Mouse (Mus musculus): Measurements from ENCODE around the gene Bmper.

Bmper gene

GRCm38 (mm10) chr9:23354201-23354820, 131.4 kb downstream of the Bmper start:
- no peaks in the 10 kb centered on the region for H3K27me3 ChIP-seq (ENCODE audit: control insufficient read depth, insufficient read depth, low read length, poor library complexity, severe bottlenecking)
- no peaks in the 10 kb centered on the region for H3K36me3 ChIP-seq (ENCODE audit: control insufficient read depth, insufficient read depth, low read length, poor library complexity, severe bottlenecking)
- DNase-seq (ENCODE audit: low read depth, low spot score) = no peak

GRCm38 (mm10) chr9:23358108-23358507, 135.2 kb downstream of the Bmper start:
- Histone ChIP-seq H3K36me3 (ENCODE audit: control insufficient read depth, insufficient read depth, low read length, poor library complexity, severe bottlenecking) (no peaks in the 10 kb centered on the region), H3K27me3 (ENCODE audit: control insufficient read depth, insufficient read depth, low read length, poor library complexity, severe bottlenecking) (no peaks in the 10 kb centered on the region)
- DNase-seq (ENCODE audit: low read depth, low spot score) = no peak

GRCm38 (mm10) chr9:23363139-23363538, 140.3 kb downstream of the Bmper start:
- DNase-seq (ENCODE audit: low read depth, low spot score) = no peak
- no peaks in the 10 kb centered on the region for H3K27me3 ChIP-seq (ENCODE audit: control insufficient read depth, insufficient read depth, low read length, poor library complexity, severe bottlenecking)

GRCm38 (mm10) chr9:23363540-23363939, 140.7 kb downstream of the Bmper start:
- H3K27me3 ChIP-seq (ENCODE audit: control insufficient read depth, insufficient read depth, low read length, poor library complexity, severe bottlenecking) = no peaks in the 10 kb centered on the region
- H3K36me3 ChIP-seq (ENCODE audit: control insufficient read depth, insufficient read depth, low read length, poor library complexity, severe bottlenecking) = no peaks in the 10 kb centered on the region
- no peak for DNase-seq (ENCODE audit: low read depth, low spot score)

More at GRCm38 (mm10) chr9:23363139-23363538, 140.3 kb downstream of the Bmper start:
- no peaks in the 10 kb centered on the region for H3K36me3 ChIP-seq (ENCODE audit: control insufficient read depth, insufficient read depth, low read length, poor library complexity, severe bottlenecking)

- H3K27me3 ChIP-seq (ENCODE audit: control insufficient read depth, insufficient read depth, low read length, poor library complexity, severe bottlenecking) = no peaks in the 10 kb centered on the region
- no peaks in the 10 kb centered on the region for H3K36me3 ChIP-seq (ENCODE audit: control insufficient read depth, insufficient read depth, low read length, poor library complexity, severe bottlenecking)
- no peak for DNase-seq (ENCODE audit: low read depth, low spot score)
Measured at GRCm38 (mm10) chr9:23364047-23364446, 141.2 kb downstream of the Bmper start.

- DNase-seq (ENCODE audit: low read depth, low spot score) = no peak
- no peaks in the 10 kb centered on the region for H3K36me3 ChIP-seq (ENCODE audit: control insufficient read depth, insufficient read depth, low read length, poor library complexity, severe bottlenecking)
- H3K27me3 ChIP-seq (ENCODE audit: control insufficient read depth, insufficient read depth, low read length, poor library complexity, severe bottlenecking) = no peaks in the 10 kb centered on the region
Measured at GRCm38 (mm10) chr9:23368124-23368523, 145.2 kb downstream of the Bmper start.

- Histone ChIP-seq H3K36me3 (ENCODE audit: control insufficient read depth, insufficient read depth, low read length, poor library complexity, severe bottlenecking) (no peaks in the 10 kb centered on the region), H3K27me3 (ENCODE audit: control insufficient read depth, insufficient read depth, low read length, poor library complexity, severe bottlenecking) (no peaks in the 10 kb centered on the region; the same call in 1 of the 2 replicates)
- DNase-seq (ENCODE audit: low read depth, low spot score) = no peak
Measured at GRCm38 (mm10) chr9:23374789-23375460, 152.0 kb downstream of the Bmper start.

- no peak for DNase-seq (ENCODE audit: low read depth, low spot score)
Measured at GRCm38 (mm10) chr9:23377831-23378730, 155.2 kb downstream of the Bmper start.

GRCm38 (mm10) chr9:23378731-23379170, 155.9 kb downstream of the Bmper start:
- Histone ChIP-seq H3K36me3 (ENCODE audit: control insufficient read depth, insufficient read depth, low read length, poor library complexity, severe bottlenecking) (no peaks in the 10 kb centered on the region), H3K27me3 (ENCODE audit: control insufficient read depth, insufficient read depth, low read length, poor library complexity, severe bottlenecking) (no peaks in the 10 kb centered on the region; the same call in 1 of the 2 replicates)
- DNase-seq (ENCODE audit: low read depth, low spot score) = no peak

More at GRCm38 (mm10) chr9:23377831-23378730, 155.2 kb downstream of the Bmper start:
- H3K36me3 ChIP-seq (ENCODE audit: control insufficient read depth, insufficient read depth, low read length, poor library complexity, severe bottlenecking) = no peaks in the 10 kb centered on the region
- H3K27me3 ChIP-seq (ENCODE audit: control insufficient read depth, insufficient read depth, low read length, poor library complexity, severe bottlenecking) = no peaks in the 10 kb centered on the region; the same call in 1 of the 2 replicates

GRCm38 (mm10) chr9:23380171-23380835, 157.4 kb downstream of the Bmper start:
- Histone ChIP-seq H3K36me3 (ENCODE audit: control insufficient read depth, insufficient read depth, low read length, poor library complexity, severe bottlenecking) (no peaks in the 10 kb centered on the region), H3K27me3 (ENCODE audit: control insufficient read depth, insufficient read depth, low read length, poor library complexity, severe bottlenecking) (no peaks in the 10 kb centered on the region; the same call in 1 of the 2 replicates)
- no peak for DNase-seq (ENCODE audit: low read depth, low spot score)

GRCm38 (mm10) chr9:23383291-23383690, 160.4 kb downstream of the Bmper start:
- Histone ChIP-seq H3K36me3 (ENCODE audit: control insufficient read depth, insufficient read depth, low read length, poor library complexity, severe bottlenecking) (no peaks in the 10 kb centered on the region), H3K27me3 (ENCODE audit: control insufficient read depth, insufficient read depth, low read length, poor library complexity, severe bottlenecking) (no peaks in the 10 kb centered on the region)
- no peak for DNase-seq (ENCODE audit: low read depth, low spot score)

- no peak for DNase-seq (ENCODE audit: low read depth, low spot score)
- no peaks in the 10 kb centered on the region for H3K36me3 ChIP-seq (ENCODE audit: control insufficient read depth, insufficient read depth, low read length, poor library complexity, severe bottlenecking)
Measured at GRCm38 (mm10) chr9:23383837-23384236, 161.0 kb downstream of the Bmper start.

GRCm38 (mm10) chr9:23384880-23385279, 162.0 kb downstream of the Bmper start:
- Histone ChIP-seq H3K36me3 (ENCODE audit: control insufficient read depth, insufficient read depth, low read length, poor library complexity, severe bottlenecking) (no peaks in the 10 kb centered on the region), H3K27me3 (ENCODE audit: control insufficient read depth, insufficient read depth, low read length, poor library complexity, severe bottlenecking) (no peaks in the 10 kb centered on the region)
- DNase-seq (ENCODE audit: low read depth, low spot score) = no peak

More at GRCm38 (mm10) chr9:23383837-23384236, 161.0 kb downstream of the Bmper start:
- no peaks in the 10 kb centered on the region for H3K27me3 ChIP-seq (ENCODE audit: control insufficient read depth, insufficient read depth, low read length, poor library complexity, severe bottlenecking)

GRCm38 (mm10) chr9:23386201-23386600, 163.3 kb downstream of the Bmper start:
- no peaks in the 10 kb centered on the region for H3K27me3 ChIP-seq (ENCODE audit: control insufficient read depth, insufficient read depth, low read length, poor library complexity, severe bottlenecking)
- H3K36me3 ChIP-seq (ENCODE audit: control insufficient read depth, insufficient read depth, low read length, poor library complexity, severe bottlenecking) = no peaks in the 10 kb centered on the region
- DNase-seq (ENCODE audit: low read depth, low spot score) = no peak

All from splenic B cell, adult 2 months (primary cell).